Mouse (Mus musculus): Measurements from ENCODE around the gene Hsf2bp. TPM values are rescaled to one million over a fixed set of nuclear protein-coding genes. Genes with fewer than 3 reads are reported as not detected.

Hsf2bp gene
- polyA plus RNA-seq, 1 experiment from 2014 or later, result 0.42 TPM

- Histone ChIP-seq H3K9me3 (ENCODE audit: low read length) (no peaks in the 10 kb centered on the region), H3K9ac (replicated peaks) (no peak overlapping the region), H3K27me3 (ENCODE audit: insufficient read depth, low read length) (no peaks in the 10 kb centered on the region), H3K4me2 (ENCODE audit: low read depth, low read length) (no peak overlapping the region), H3K4me1 (ENCODE audit: insufficient read depth) (no peaks in the 10 kb centered on the region), H3K27ac (ENCODE audit: low read depth) (no peak overlapping the region), H3K36me3 (replicated peaks; ENCODE audit: insufficient read depth, low read length) (no peaks in the 10 kb centered on the region), H3K4me3 (ENCODE audit: low read depth, low read length) (no peak overlapping the region)
- ATAC-seq, result no peak
- DNase-seq, result no peak
- TF ChIP-seq CTCF (IDR thresholded peaks at IDR 0.05; ENCODE audit: low read depth) (no peak), EP300 (IDR thresholded peaks at IDR 0.05; ENCODE audit: low read depth) (no peak)
- 77% methylated on average over 7 of the region's 7 CpGs for WGBS (ENCODE audit: insufficient replicate concordance)
These were observed 62.4 kb downstream of the Hsf2bp start for GRCm38 (mm10) chr17:31973664-31974230.

- no peak overlapping the region for H3K4me3 ChIP-seq (ENCODE audit: low read depth, low read length)
- DNase-seq, result no peak
- H3K9ac ChIP-seq (replicated peaks), result no peak overlapping the region
- no peaks in the 10 kb centered on the region for H3K36me3 ChIP-seq (replicated peaks; ENCODE audit: insufficient read depth, low read length)
- H3K27ac ChIP-seq (ENCODE audit: low read depth), result no peak overlapping the region
- no peak for TF ChIP-seq CTCF (IDR thresholded peaks at IDR 0.05; ENCODE audit: low read depth)
- ATAC-seq, result no peak
- H3K4me2 ChIP-seq (ENCODE audit: low read depth, low read length), result no peak overlapping the region
- 83% methylated on average over 2 of the region's 2 CpGs for WGBS (ENCODE audit: insufficient replicate concordance)
- no peaks in the 10 kb centered on the region for H3K9me3 ChIP-seq (ENCODE audit: low read length)
- H3K4me1 ChIP-seq (ENCODE audit: insufficient read depth), result peaks cover 7% of the 10 kb centered on the region
- no peaks in the 10 kb centered on the region for H3K27me3 ChIP-seq (ENCODE audit: insufficient read depth, low read length)
These were observed 65.3 kb downstream of the Hsf2bp start for GRCm38 (mm10) chr17:31970890-31971289.

GRCm38 (mm10) chr17:31968801-31969200 lies 67.3 kb downstream of the Hsf2bp start:
- WGBS (ENCODE audit: insufficient replicate concordance), result 74% methylated on average over 1 of the region's 1 CpGs
- Histone ChIP-seq H3K36me3 (replicated peaks; ENCODE audit: insufficient read depth, low read length) (no peaks in the 10 kb centered on the region), H3K4me2 (ENCODE audit: low read depth, low read length) (no peak overlapping the region), H3K27ac (ENCODE audit: low read depth) (no peak overlapping the region), H3K4me3 (ENCODE audit: low read depth, low read length) (no peak overlapping the region), H3K27me3 (ENCODE audit: insufficient read depth, low read length) (no peaks in the 10 kb centered on the region), H3K9ac (replicated peaks) (no peak overlapping the region), H3K9me3 (ENCODE audit: low read length) (no peaks in the 10 kb centered on the region), H3K4me1 (ENCODE audit: insufficient read depth) (peaks cover 11% of the 10 kb centered on the region)
- ATAC-seq, result no peak
- DNase-seq, result no peak
- TF ChIP-seq CTCF (IDR thresholded peaks at IDR 0.05; ENCODE audit: low read depth), result no peak
- TF ChIP-seq EP300 (IDR thresholded peaks at IDR 0.05; ENCODE audit: low read depth), result no peak

- no peak for ATAC-seq
- no peak overlapping the region for H3K4me3 ChIP-seq (ENCODE audit: low read depth, low read length)
- WGBS (ENCODE audit: insufficient replicate concordance), result 64% methylated on average over 4 of the region's 4 CpGs
These were observed 68.8 kb downstream of the Hsf2bp start for GRCm38 (mm10) chr17:31967311-31967710.

GRCm38 (mm10) chr17:31966566-31966965 lies 69.6 kb downstream of the Hsf2bp start:
- Histone ChIP-seq H3K4me1 (ENCODE audit: insufficient read depth) (peaks cover 11% of the 10 kb centered on the region), H3K9ac (replicated peaks) (no peak overlapping the region), H3K9me3 (ENCODE audit: low read length) (no peaks in the 10 kb centered on the region), H3K4me2 (ENCODE audit: low read depth, low read length) (no peak overlapping the region), H3K36me3 (replicated peaks; ENCODE audit: insufficient read depth, low read length) (no peaks in the 10 kb centered on the region), H3K4me3 (ENCODE audit: low read depth, low read length) (no peak overlapping the region), H3K27ac (ENCODE audit: low read depth) (peak overlapping the region; percentile 92), H3K27me3 (ENCODE audit: insufficient read depth, low read length) (no peaks in the 10 kb centered on the region)
- DNase-seq, result no peak
- TF ChIP-seq CTCF (IDR thresholded peaks at IDR 0.05; ENCODE audit: low read depth) (no peak), EP300 (IDR thresholded peaks at IDR 0.05; ENCODE audit: low read depth) (no peak)
- WGBS (ENCODE audit: insufficient replicate concordance), result 84% methylated on average over 1 of the region's 1 CpGs
- ATAC-seq, result no peak

More at GRCm38 (mm10) chr17:31967311-31967710, 68.8 kb downstream of the Hsf2bp start:
- Histone ChIP-seq H3K36me3 (replicated peaks; ENCODE audit: insufficient read depth, low read length) (no peaks in the 10 kb centered on the region), H3K4me1 (ENCODE audit: insufficient read depth) (peaks cover 11% of the 10 kb centered on the region), H3K4me2 (ENCODE audit: low read depth, low read length) (no peak overlapping the region), H3K9ac (replicated peaks) (no peak overlapping the region), H3K27ac (ENCODE audit: low read depth) (no peak overlapping the region), H3K9me3 (ENCODE audit: low read length) (no peaks in the 10 kb centered on the region), H3K27me3 (ENCODE audit: insufficient read depth, low read length) (no peaks in the 10 kb centered on the region)
- DNase-seq, result no peak
- no peak for TF ChIP-seq EP300 (IDR thresholded peaks at IDR 0.05; ENCODE audit: low read depth)
- TF ChIP-seq CTCF (IDR thresholded peaks at IDR 0.05; ENCODE audit: low read depth), result no peak

GRCm38 (mm10) chr17:31965623-31966022 lies 70.5 kb downstream of the Hsf2bp start:
- DNase-seq (peak; percentile 57), ATAC-seq (peak; percentile 91)
- TF ChIP-seq EP300 (IDR thresholded peaks at IDR 0.05; ENCODE audit: low read depth) (peak; percentile 54), CTCF (IDR thresholded peaks at IDR 0.05; ENCODE audit: low read depth) (no peak)
- Histone ChIP-seq H3K27me3 (ENCODE audit: insufficient read depth, low read length) (no peaks in the 10 kb centered on the region), H3K4me1 (ENCODE audit: insufficient read depth) (peaks cover 11% of the 10 kb centered on the region), H3K4me2 (ENCODE audit: low read depth, low read length) (no peak overlapping the region), H3K4me3 (ENCODE audit: low read depth, low read length) (no peak overlapping the region), H3K9ac (replicated peaks) (no peak overlapping the region), H3K27ac (ENCODE audit: low read depth) (peak overlapping the region; percentile 92), H3K36me3 (replicated peaks; ENCODE audit: insufficient read depth, low read length) (no peaks in the 10 kb centered on the region), H3K9me3 (ENCODE audit: low read length) (no peaks in the 10 kb centered on the region)
- WGBS (ENCODE audit: insufficient replicate concordance), result 20% methylated on average over 2 of the region's 2 CpGs
